Mouse (Mus musculus) heart, embryonic 14.5 days (tissue): ENCODE measurements at regions not wholly inside any gene's neighbourhood (a gene's known extent, or its start where the extent isn't known, plus 50 kb on each side); places are given as distances from the start of the nearest gene placed in this dataset.

Experiments
- ATAC-seq: fragments of 200-750 bp; cut with Nextera tagmentation; 2 replicates; pipeline ENCODE4 v1.8.0; 2017; ENCODE audit warnings: low read depth, moderate TSS enrichment; ENCODE audit not compliant: insufficient number of reproducible peaks, insufficient read depth, low FRiP score
- H3K27ac ChIP-seq, 2 experiments: fragments of 200-500 bp in 1 of 2; fragments of 300-500 bp in 1 of 2; sonication (generic) in 1 of 2; replicated peaks in 1 of 2; 2 replicates each; pipeline ENCODE4 v1.5.1; 2012 to 2014; ENCODE audit warnings: low read depth in 2 of 2, low read length in 2 of 2, control low read depth in 1 of 2, mild to moderate bottlenecking in 1 of 2, mixed read lengths in 1 of 2; ENCODE audit not compliant: control insufficient read depth in 1 of 2, insufficient read depth in 1 of 2
- H3K27me3 ChIP-seq: fragments of 300-500 bp; sonication (generic); 2 replicates; pipeline ENCODE4 v1.6.1; 2014; ENCODE audit warnings: mild to moderate bottlenecking, low read length, control low read depth; ENCODE audit not compliant: control insufficient read depth, insufficient read depth
- H3K36me3 ChIP-seq: fragments of 300-500 bp; sonication (generic); 2 replicates; pipeline ENCODE4 v1.6.1; 2014; ENCODE audit warnings: mild to moderate bottlenecking, control low read depth, low read length, mixed read lengths; ENCODE audit not compliant: control insufficient read depth, insufficient read depth
- H3K4me1 ChIP-seq, 2 experiments: fragments of 200-500 bp in 1 of 2; fragments of 300-500 bp in 1 of 2; sonication (generic) in 1 of 2; 2 replicates each; pipeline ENCODE4 v1.6.1; 2012 to 2014; ENCODE audit warnings: low read length in 2 of 2, control low read depth in 1 of 2, mixed read lengths in 1 of 2; ENCODE audit not compliant: control insufficient read depth in 2 of 2, insufficient read depth in 2 of 2
- H3K4me2 ChIP-seq: fragments of 300-500 bp; sonication (generic); 2 replicates; pipeline ENCODE4 v1.6.1; 2014; ENCODE audit warnings: mild to moderate bottlenecking, low read length
- H3K4me3 ChIP-seq, 2 experiments: fragments of 200-500 bp in 1 of 2; fragments of 300-500 bp in 1 of 2; sonication (generic) in 1 of 2; 2 replicates each; pipeline ENCODE4 v1.5.1; 2012 to 2014; ENCODE audit warnings: low read length in 2 of 2, mild to moderate bottlenecking in 2 of 2, control low read depth in 1 of 2, low read depth in 1 of 2, moderate library complexity in 1 of 2; ENCODE audit not compliant: control insufficient read depth in 1 of 2, insufficient read depth in 1 of 2
- H3K9ac ChIP-seq: fragments of 300-500 bp; sonication (generic); 2 replicates; pipeline ENCODE4 v1.6.1; 2014; ENCODE audit warnings: mild to moderate bottlenecking, low read length
- H3K9me3 ChIP-seq: fragments of 300-500 bp; sonication (generic); 2 replicates; pipeline ENCODE4 v1.6.1; 2016; ENCODE audit warnings: low read length, control low read depth; ENCODE audit not compliant: control insufficient read depth
- WGBS: fragments of 180-500 bp; shearing (Covaris S2); extraction: QIAGEN DNeasy Blood & Tissue Kit; methylation state at CpG from one replicate; pipeline ENCODE4 v1.1.7; 2014; 5-methylcytosine and 5-hydroxymethylcytosine counted together

GRCm38 (mm10) chr1:189972790-189973406 lies 50.7 kb upstream of the Smyd2 start:
- Histone ChIP-seq H3K36me3 (no peaks in the 10 kb centered on the region), H3K4me3 (no peak overlapping the region), H3K27ac (no peak overlapping the region), H3K27me3 (no peaks in the 10 kb centered on the region), H3K4me1 (peaks cover 3 to 7% of the 10 kb centered on the region in 2 experiments; a peak in 3 of 4 replicates), H3K9ac (peak overlapping the region; percentile 42; the same call in 1 of the 2 replicates), H3K9me3 (no peaks in the 10 kb centered on the region), H3K4me2 (peak overlapping the region; percentile 51)
- 10% methylated on average over 13 of the region's 13 CpGs for WGBS
- peak; percentile 40; the same call in 1 of the 2 replicates for ATAC-seq
